Mouse (Mus musculus) heart, embryonic 10.5 days (tissue): ENCODE results near the gene Ccdc116. TPM values are rescaled to one million over a fixed set of nuclear protein-coding genes. Genes with fewer than 3 reads are reported as not detected.
"Not testable (repeated sequence)": the region's sequence is repeated elsewhere in the genome, so short reads cannot be mapped to it uniquely, and the experiment has no call there.

Experiments used
- DNase-seq: peaks from one replicate; pipeline ENCODE4 v3.0.0-alpha.2; 2017; ENCODE audit warnings: low spot score
- H3K27ac ChIP-seq: fragments of 300-500 bp; sonication (generic); 2 replicates; pipeline ENCODE4 v1.5.1; 2016; ENCODE audit warnings: mild to moderate bottlenecking
- H3K27me3 ChIP-seq: fragments of 300-500 bp; sonication (generic); 2 replicates; pipeline ENCODE4 v1.6.1; 2016; ENCODE audit warnings: mild to moderate bottlenecking; ENCODE audit not compliant: poor library complexity, insufficient read depth, severe bottlenecking
- H3K36me3 ChIP-seq: fragments of 300-500 bp; sonication (generic); 2 replicates; pipeline ENCODE4 v1.6.1; 2016; ENCODE audit warnings: mild to moderate bottlenecking, moderate library complexity
- H3K4me1 ChIP-seq: fragments of 300-500 bp; sonication (generic); 2 replicates; pipeline ENCODE4 v1.6.1; 2016; ENCODE audit warnings: mild to moderate bottlenecking
- H3K4me3 ChIP-seq: fragments of 300-500 bp; sonication (generic); 2 replicates; pipeline ENCODE4 v1.5.1; 2016; ENCODE audit warnings: mild to moderate bottlenecking, moderate library complexity
- H3K9me3 ChIP-seq: fragments of 300-500 bp; sonication (generic); 2 replicates; pipeline ENCODE4 v1.6.1; 2016; ENCODE audit warnings: mild to moderate bottlenecking, moderate library complexity
- WGBS: fragments of 180-500 bp; shearing (Covaris S2); methylation state at CpG from one replicate; pipeline ENCODE4 v1.1.7; 2016; 5-methylcytosine and 5-hydroxymethylcytosine counted together
- polyA plus RNA-seq: library from polyadenylated mRNA; unstranded; fragments of >200 nt; fragmentation: Nextera tagmentation; extraction: Ambion mirVana; gene quantifications from 2 replicates; pipeline ENCODE4 v1.2.1, GENCODE M21; 2016

Gene Ccdc116
- 0.36 and 0.55 TPM in 2 replicates for polyA plus RNA-seq

DNA sequence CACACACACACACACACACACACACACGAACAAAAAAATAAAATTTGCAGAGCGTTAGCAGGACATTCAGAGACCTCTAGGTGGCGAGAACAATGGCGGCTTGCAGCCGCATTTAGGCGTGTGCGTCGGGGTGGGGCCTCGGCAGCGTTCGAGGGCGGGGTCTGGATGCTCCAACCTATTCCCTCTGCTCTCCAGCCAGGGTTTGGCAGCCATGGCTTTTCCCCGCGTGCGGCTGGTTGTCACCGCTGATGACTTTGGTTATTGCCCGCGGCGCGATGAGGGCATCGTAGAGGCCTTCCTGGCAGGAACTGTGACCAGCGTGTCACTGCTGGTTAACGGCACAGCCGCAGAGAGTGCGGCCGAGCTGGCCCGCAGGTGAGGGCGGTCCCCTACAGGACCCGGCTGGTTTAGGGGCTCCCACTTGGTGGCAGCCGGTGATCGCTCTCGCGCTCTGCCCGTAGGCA lies at the start of gene Ccdc116:
Gene Ccdc116, minus strand, starts transcription at position 458 of the 464 bp plus-strand sequence.
- H3K27ac ChIP-seq, result peak within 1 kb of the TSS; percentile 83
- peak within 1 kb of the TSS; percentile 74 for H3K4me3 ChIP-seq
- H3K27me3 ChIP-seq, result no peaks in the 10 kb centered on the region; the same call in 1 of the 2 replicates
- peak; percentile 94 for DNase-seq
- peaks cover 16% of the 10 kb centered on the region for H3K4me1 ChIP-seq
- under 1% methylated on average over 34 of the region's 34 CpGs for WGBS
- peaks cover 12% of the 10 kb centered on the region for H3K36me3 ChIP-seq
- H3K9me3 ChIP-seq, result no peaks in the 10 kb centered on the region

DNA sequence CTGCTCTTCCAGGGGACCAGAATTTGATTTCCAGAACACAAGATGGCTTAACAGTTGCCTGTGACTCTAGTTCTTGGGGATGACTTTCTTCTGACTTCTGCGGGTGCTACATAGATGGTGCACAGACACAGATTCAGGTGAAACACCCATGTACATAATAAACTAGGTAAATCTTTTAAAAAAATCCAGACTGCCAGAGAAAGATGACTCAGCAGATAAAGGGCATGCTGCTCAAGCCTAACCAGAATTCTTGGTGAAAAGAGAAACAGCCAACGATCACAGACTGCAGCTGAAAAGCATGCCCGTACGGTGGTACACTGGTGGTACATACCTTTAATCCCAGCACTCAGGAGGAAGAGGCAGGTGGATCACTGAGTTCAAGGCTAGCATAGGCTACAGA lies 46.8 kb upstream of the Ccdc116 start:
- H3K4me1 ChIP-seq, result no peaks in the 10 kb centered on the region
- no peak overlapping the region for H3K4me3 ChIP-seq
- no peak for DNase-seq
- 92% methylated on average over 4 of the region's 4 CpGs for WGBS
- no peak overlapping the region for H3K27ac ChIP-seq
- H3K36me3 ChIP-seq, result peaks cover 37% of the 10 kb centered on the region
- H3K9me3 ChIP-seq, result no peaks in the 10 kb centered on the region
- no peaks in the 10 kb centered on the region for H3K27me3 ChIP-seq

DNA sequence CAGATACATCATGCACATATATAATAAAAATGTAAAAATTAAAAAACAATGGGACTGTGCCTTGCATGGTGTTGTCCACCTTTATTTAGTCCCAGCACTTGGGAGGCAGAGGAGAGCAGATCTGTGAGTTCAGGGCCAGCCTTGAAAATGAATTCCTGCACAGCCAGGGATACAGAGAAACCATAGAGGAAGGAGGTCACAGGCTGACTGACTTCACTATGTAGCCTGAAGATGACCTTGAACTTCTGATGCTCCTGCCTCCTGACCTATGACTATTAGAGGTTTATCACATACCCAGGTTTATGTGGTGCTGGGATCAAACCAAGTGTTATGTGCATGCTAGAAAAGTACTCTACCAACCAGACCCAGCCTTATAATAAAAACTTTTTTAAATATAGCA lies 38.4 kb upstream of the Ccdc116 start:
- no peak overlapping the region for H3K4me3 ChIP-seq
- H3K27ac ChIP-seq, result no peak overlapping the region
- peaks cover 11% of the 10 kb centered on the region for H3K4me1 ChIP-seq
- H3K27me3 ChIP-seq, result no peaks in the 10 kb centered on the region
- peaks cover 37% of the 10 kb centered on the region for H3K36me3 ChIP-seq
- H3K9me3 ChIP-seq, result no peaks in the 10 kb centered on the region
- DNase-seq, result no peak

DNA sequence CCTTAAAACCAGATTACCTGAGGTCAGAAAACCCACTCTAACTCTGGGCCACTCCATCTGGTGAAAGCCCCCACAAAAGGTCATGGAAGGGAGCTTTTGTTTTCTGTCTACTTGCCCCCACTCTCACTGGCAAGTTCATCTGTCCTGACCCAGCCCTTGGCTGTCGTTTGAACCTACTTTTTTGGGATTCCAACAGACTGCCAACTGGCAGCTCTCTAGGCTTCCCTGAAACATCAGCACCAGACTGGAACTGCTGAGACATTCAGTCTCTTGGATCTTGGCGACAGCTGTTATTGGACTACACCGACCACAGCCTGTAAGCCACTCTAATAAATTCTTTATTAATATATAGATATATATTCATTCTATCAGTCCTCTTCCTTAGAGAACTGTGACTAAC lies 36.0 kb upstream of the Ccdc116 start:
- no peak overlapping the region for H3K4me3 ChIP-seq
- H3K27ac ChIP-seq, result no peak overlapping the region
- H3K9me3 ChIP-seq, result no peaks in the 10 kb centered on the region
- WGBS, result 88% methylated on average over 3 of the region's 3 CpGs
- H3K4me1 ChIP-seq, result peaks cover 11% of the 10 kb centered on the region
- H3K36me3 ChIP-seq, result peaks cover 37% of the 10 kb centered on the region
- no peaks in the 10 kb centered on the region for H3K27me3 ChIP-seq
- no peak for DNase-seq

DNA sequence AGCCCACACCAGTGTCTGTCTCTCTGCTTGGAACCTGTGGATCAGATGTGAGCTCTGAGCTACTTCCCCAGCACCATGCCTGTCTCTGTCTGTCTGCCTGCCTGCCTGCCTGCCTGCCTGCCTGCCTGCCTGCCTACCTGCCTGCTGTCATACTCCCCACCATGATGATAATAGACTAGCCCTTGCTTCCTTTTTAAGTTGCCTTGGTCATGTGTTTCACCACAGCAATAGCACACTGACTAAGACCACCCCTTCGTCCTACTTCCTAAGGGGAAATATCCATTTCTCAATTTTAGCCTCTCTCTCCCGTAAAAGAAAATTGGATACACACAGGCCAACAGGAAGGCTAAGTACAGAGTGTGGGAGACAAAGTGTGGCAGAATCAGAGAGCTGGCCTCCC lies 35.1 kb upstream of the Ccdc116 start:
- Histone ChIP-seq H3K4me1 (peaks cover 11% of the 10 kb centered on the region), H3K27ac (no peak overlapping the region), H3K36me3 (peaks cover 36% of the 10 kb centered on the region), H3K27me3 (no peaks in the 10 kb centered on the region), H3K9me3 (no peaks in the 10 kb centered on the region), H3K4me3 (no peak overlapping the region)
- no peak for DNase-seq
- WGBS, result 80% methylated on average over 2 of the region's 2 CpGs

DNA sequence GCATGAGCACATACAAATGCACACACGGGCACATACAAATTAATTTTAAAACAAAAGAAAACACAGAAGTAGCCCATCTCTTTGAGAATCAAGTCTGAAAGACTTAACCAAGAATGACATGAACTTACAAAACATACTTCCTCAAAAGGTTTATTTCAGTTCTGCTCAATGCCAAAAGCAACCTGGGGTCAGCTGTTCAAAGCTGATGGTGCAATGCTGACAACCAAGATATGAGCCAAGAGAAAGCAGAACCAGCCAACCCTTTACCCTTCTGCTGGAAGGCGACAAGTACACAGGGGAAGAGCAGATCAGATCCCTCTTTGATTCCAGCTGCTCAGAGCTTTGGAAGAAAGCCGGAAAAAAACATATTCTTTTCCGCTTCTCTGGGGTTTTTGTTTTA lies 34.4 kb upstream of the Ccdc116 start:
- WGBS, result 70% methylated on average over 4 of the region's 4 CpGs
- peaks cover 34% of the 10 kb centered on the region for H3K36me3 ChIP-seq

DNA sequence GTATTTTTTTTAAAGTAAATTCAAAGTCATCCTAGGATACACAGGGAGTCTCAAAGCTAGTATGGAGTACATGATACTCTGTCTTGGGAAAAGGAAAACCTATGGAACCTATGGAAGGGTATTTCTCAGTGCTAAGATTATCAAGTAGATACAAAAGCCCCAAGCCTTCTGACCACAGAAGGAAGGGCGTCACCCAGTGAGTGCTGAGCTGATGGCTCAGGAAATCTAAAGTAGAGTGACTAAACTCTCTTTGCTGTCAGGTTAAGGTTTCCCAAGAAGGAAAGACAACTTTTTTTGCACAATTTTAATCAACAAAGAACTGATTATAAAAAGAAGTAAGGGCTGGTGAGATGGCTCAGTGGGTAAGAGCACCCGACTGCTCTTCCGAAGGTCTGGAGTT lies 32.7 kb upstream of the Ccdc116 start:
- no peak for DNase-seq
- no peaks in the 10 kb centered on the region for H3K27me3 ChIP-seq
- peaks cover 15% of the 10 kb centered on the region for H3K4me1 ChIP-seq
- no peak overlapping the region for H3K4me3 ChIP-seq
- no peaks in the 10 kb centered on the region for H3K9me3 ChIP-seq
- WGBS, result 91% methylated on average over 3 of the region's 3 CpGs
- peaks cover 33% of the 10 kb centered on the region for H3K36me3 ChIP-seq
- H3K27ac ChIP-seq, result no peak overlapping the region

More for the DNA sequence above, 34.4 kb upstream of the Ccdc116 start:
- no peaks in the 10 kb centered on the region for H3K27me3 ChIP-seq
- H3K9me3 ChIP-seq, result no peaks in the 10 kb centered on the region
- H3K4me1 ChIP-seq, result peaks cover 15% of the 10 kb centered on the region
- H3K4me3 ChIP-seq, result no peak overlapping the region
- no peak overlapping the region for H3K27ac ChIP-seq
- no peak for DNase-seq

DNA sequence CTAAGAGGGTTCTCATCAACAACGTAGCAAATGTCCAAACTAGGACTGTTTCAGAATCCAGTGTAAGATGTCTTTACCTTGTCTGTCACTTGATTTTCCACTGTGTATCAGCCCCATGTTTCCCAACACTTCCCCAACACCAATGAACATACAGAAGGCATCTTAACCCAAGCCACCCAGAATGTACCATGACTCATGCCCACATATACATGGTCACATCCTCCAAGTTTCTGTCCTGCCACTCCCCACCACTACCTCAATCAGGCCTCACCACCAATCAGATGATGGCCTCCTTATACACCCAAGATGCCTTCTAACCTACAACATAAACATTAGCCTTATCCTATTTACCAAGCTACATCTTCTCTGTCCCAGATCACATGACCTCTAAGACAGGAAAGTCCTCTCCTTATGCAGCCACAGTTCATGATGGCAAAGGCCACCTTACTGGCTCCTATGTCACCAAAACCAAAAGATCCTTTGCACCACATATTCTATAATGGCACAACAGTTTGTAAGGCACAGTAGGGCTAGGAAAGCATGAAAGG lies 30.7 kb upstream of the Ccdc116 start:
- WGBS, result 89% methylated on average over 1 of the region's 1 CpGs
- Histone ChIP-seq H3K4me1 (peaks cover 15% of the 10 kb centered on the region), H3K9me3 (no peaks in the 10 kb centered on the region), H3K27ac (no peak overlapping the region), H3K4me3 (no peak overlapping the region), H3K27me3 (no peaks in the 10 kb centered on the region), H3K36me3 (peaks cover 48% of the 10 kb centered on the region)
- DNase-seq, result no peak

DNA sequence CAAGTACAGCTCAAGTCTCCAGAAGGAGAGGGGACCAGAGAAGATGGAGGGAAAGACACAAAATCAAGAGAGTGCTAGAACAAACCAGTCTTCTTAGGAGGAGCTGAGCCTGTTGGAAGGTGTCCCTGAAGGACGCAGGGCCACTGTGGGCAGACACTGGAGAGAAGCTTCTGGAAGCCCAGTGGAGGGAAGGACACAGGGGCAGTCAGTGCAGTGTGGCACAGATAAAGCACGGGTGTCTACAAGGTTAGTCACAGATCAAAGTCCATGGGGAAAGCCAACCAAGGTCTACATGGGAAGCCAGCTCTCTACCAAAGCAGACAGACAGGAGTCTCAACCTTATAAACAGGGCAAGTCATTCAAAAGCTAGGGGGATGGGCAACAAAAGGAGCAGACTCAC lies 28.7 kb upstream of the Ccdc116 start:
- H3K27ac ChIP-seq, result no peak overlapping the region
- 68% methylated on average over 2 of the region's 2 CpGs for WGBS
- DNase-seq, result no peak
- H3K4me3 ChIP-seq, result no peak overlapping the region
- no peaks in the 10 kb centered on the region for H3K9me3 ChIP-seq
- H3K27me3 ChIP-seq, result no peaks in the 10 kb centered on the region
- peaks cover 62% of the 10 kb centered on the region for H3K36me3 ChIP-seq
- H3K4me1 ChIP-seq, result peaks cover 5% of the 10 kb centered on the region

DNA sequence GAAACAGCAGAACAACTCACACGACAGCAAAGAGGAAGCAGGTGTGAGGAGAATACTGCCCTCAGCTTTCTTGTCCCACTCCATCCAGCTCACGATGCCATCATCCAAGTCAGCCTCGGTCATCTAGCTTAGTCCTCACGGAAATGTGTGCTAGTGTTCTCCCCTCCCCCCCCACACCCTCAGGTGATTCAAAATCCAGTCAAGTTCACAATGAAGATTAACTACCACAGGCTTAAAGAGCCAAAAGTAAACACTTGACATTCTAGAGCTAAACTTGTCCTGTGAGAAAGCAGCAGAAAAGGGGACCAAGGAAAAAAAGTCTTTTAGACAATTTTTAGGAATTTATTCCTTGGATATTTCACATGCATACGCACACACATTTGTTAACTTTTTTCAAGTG lies 21.0 kb upstream of the Ccdc116 start:
- H3K27me3 ChIP-seq, result no peaks in the 10 kb centered on the region
- peaks cover 71% of the 10 kb centered on the region for H3K36me3 ChIP-seq
- H3K9me3 ChIP-seq, result no peaks in the 10 kb centered on the region
- no peak for DNase-seq
- no peak overlapping the region for H3K4me3 ChIP-seq
- 91% methylated on average over 5 of the region's 5 CpGs for WGBS
- H3K4me1 ChIP-seq, result no peaks in the 10 kb centered on the region
- no peak overlapping the region for H3K27ac ChIP-seq

DNA sequence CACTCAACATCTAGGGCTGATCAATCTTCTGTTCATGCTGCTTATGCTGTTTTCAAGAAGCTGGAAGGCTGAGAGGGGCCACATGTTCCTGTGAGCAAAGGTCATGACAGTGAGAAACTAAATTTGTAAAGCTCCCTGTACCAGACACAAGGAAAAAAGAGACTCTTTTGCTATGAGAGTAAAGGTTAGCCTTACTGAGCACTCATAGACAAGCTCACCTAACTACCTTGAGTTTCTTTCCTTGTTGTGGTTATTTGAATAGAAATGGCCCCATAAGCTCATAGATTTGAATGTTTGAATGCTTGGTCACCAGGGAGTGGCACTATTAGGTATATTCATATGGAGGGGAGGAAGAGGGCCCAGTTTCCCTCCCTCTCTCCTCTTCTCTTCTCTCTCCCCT lies 20.1 kb upstream of the Ccdc116 start:
- Histone ChIP-seq H3K36me3 (peaks cover 66% of the 10 kb centered on the region), H3K9me3 (no peaks in the 10 kb centered on the region), H3K27ac (no peak overlapping the region), H3K27me3 (no peaks in the 10 kb centered on the region), H3K4me1 (no peaks in the 10 kb centered on the region), H3K4me3 (no peak overlapping the region)
- no peak for DNase-seq

DNA sequence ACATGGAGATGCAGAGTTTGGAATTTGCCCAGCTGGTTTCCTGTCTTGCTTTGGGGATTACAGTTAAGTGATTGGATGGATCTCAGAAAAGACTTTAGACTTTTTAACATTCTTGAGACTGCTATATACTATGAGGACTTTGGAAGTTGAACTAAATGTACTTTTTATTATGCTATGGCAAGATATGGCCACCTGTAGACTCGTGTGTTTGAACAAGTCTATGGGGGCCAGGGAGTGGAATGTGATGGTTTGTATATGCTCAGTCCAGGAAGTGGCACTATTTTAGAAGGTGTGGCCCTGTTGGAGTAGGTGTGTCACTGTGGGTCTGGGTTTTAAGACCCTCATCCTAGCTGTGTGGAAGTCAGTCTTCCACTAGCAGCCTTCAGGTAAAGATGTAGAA lies 18.4 kb upstream of the Ccdc116 start:
- H3K4me3 ChIP-seq, H3K9me3 ChIP-seq, H3K4me1 ChIP-seq, H3K27me3 ChIP-seq, H3K27ac ChIP-seq: not testable (repeated sequence)
- peak; percentile 4 for DNase-seq
- peaks cover 58% of the 10 kb centered on the region for H3K36me3 ChIP-seq
- 82% methylated on average over 1 of the region's 1 CpGs for WGBS

DNA sequence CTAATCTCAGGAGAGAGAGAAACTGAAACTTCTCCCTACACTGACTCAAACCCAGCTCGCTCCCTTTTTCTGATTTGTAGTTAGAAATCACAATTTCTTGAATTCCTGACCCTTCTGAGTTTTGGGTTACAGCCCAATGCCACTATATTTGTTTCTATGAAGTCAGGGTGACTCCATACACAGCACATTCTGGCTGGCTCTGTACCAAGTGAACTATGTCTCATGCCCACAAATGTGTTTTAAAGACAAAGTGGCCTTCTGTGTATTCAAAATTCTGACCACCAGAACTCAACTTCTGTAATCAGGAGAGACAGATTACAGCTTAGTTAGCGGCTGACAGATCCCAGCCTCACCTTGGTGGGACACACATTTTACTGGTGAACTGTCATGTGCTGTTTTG lies 7.3 kb upstream of the Ccdc116 start:
- Histone ChIP-seq H3K36me3 (peaks cover 78% of the 10 kb centered on the region), H3K27ac (no peak overlapping the region)
- 91% methylated on average over 2 of the region's 2 CpGs for WGBS

DNA sequence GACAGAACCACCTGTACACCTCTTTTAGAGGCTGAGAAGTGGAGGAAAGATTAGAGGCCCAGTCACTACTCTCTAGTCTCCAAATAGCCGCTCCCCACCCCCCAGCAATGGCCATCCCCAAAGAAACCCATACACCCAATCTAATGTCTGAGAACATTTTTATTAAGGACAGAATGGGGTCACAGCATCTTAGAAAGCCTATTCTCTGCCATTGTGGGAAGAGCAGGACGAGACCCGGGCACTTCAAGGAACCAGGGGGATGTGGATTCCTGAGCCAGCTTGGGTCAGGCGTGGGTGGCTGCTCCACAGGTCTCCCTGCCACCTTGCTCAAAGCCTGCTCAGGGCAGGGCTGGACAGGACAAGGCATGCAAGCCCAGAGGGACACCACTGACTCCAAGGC lies 4.8 kb upstream of the Ccdc116 start:
- no peaks in the 10 kb centered on the region; the same call in 1 of the 2 replicates for H3K27me3 ChIP-seq
- peaks cover 53% of the 10 kb centered on the region for H3K36me3 ChIP-seq
- DNase-seq, result no peak
- H3K4me1 ChIP-seq, result peaks cover 14% of the 10 kb centered on the region
- no peak overlapping the region for H3K27ac ChIP-seq
- no peak overlapping the region for H3K4me3 ChIP-seq
- 92% methylated on average over 4 of the region's 4 CpGs for WGBS
- no peaks in the 10 kb centered on the region for H3K9me3 ChIP-seq

More for the DNA sequence above, 7.3 kb upstream of the Ccdc116 start:
- DNase-seq, result no peak
- Histone ChIP-seq H3K27me3 (no peaks in the 10 kb centered on the region), H3K4me1 (no peaks in the 10 kb centered on the region), H3K9me3 (no peaks in the 10 kb centered on the region), H3K4me3 (no peak overlapping the region)
